Mouse (Mus musculus): ENCODE measurements at regions not wholly inside any gene's neighbourhood (a gene's known extent, or its start where the extent isn't known, plus 50 kb on each side); places are given as distances from the start of the nearest gene placed in this dataset.
"Not testable (repeated sequence)": the region's sequence is repeated elsewhere in the genome, so short reads cannot be mapped to it uniquely, and the experiment has no call there.

DNA sequence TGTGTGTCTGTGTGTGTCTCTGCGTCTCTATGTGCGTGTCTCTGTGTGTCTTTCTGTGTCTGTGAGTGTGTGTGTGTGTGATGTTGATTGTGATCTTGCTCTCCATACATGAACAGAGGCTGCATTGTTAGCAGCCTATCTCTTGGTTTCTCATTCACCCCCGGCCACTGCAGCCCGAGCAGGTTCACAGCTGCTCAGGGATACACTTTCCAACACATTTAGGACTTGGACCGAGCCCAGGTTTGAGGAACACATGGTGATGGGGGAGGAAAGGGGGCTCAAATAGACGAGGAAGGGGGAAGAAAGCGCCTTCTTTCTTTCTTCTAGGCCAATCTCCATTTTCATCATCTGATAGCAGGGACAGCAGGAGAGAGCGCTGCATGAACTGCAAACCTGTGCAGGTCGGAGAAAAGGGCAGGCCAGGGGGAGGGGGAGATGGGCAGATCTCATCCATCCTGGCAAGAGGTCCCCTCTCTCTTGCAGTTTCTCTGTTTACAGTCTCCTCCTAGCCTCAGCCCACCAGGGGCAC is 123.2 kb downstream of the Zfp36l1 start:
- no peak for DNase-seq

DNA sequence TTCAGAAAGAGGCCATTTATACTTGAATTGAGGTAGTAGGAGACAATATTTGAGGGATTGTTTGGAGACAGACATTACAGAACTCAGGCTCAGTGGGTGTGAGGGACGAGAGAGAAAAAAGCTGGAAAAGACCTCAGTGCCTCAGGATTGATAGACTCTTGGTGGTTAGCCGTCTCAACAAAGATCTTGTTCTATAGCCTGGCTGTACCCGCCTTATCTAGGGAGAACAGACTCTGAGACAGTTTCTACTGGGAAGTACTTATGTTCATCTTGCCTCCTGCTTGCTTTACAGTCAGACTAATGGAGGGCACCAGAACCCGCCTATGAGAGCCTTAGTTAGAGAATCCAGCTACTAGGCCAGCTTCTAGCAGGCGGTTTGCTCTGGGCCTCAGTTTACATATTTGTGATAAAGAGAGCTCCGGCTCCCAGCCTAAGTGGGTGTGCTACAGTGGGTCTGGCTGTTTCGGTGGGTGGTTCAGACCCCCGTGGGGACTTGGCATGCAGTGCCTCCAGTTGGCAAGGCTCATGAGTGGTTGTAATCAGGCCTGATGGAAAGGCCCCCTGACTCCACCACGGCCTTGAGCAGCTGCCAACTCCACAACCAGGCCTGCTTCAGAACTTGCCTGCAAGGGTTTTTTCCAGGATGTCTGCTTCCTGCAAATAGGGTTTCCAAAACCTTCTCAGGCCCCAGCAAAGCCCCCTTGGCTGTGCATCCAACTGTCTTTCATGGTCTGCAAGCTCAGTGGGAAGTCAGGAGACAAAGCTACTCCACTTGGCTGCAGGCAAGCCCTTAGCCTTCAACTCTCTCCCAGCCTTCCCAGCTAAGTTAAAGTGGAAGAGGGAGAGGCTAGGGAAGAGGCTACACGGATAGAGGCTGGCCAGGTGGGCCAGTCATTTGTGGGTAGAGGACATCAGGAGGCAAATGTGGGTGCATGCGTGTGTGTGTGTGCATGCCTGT is 124.1 kb downstream of the Zfp36l1 start:
- no peak for DNase-seq

DNA sequence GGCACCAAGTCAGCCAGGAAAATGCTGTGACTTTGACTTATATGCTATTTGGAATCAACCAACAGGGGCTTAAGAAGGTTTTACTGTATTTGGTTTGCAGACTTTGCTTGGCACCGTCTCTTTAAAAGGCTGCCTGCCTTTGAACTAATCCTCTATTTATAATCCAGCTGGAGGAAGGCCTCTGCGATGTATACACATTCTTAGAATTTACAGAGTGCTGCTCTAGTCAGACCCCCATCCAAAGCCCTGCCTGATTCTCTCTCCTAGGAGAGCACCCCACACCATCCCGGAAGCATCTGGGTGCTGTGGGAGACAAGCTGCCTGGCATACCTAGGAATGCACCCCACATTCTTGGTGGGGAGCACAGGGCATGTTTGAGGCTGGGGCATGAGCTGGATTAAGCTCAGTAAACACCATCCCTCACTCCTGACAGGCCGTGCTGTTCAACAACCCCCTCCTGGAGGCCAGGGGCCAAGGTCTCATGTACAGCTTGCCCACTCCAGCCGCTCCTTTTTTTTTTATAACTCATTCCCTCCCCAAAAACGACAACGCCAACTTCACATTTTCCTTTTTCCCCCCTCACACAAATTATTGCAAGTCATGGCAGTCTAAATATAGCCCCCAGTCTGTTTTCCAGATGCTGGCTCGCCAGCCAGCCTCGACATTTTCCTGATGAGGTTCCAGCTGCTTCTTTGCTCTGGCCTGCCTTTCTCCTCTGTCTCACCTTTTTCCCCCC is 126.4 kb downstream of the Zfp36l1 start:
- no peak for DNase-seq

DNA sequence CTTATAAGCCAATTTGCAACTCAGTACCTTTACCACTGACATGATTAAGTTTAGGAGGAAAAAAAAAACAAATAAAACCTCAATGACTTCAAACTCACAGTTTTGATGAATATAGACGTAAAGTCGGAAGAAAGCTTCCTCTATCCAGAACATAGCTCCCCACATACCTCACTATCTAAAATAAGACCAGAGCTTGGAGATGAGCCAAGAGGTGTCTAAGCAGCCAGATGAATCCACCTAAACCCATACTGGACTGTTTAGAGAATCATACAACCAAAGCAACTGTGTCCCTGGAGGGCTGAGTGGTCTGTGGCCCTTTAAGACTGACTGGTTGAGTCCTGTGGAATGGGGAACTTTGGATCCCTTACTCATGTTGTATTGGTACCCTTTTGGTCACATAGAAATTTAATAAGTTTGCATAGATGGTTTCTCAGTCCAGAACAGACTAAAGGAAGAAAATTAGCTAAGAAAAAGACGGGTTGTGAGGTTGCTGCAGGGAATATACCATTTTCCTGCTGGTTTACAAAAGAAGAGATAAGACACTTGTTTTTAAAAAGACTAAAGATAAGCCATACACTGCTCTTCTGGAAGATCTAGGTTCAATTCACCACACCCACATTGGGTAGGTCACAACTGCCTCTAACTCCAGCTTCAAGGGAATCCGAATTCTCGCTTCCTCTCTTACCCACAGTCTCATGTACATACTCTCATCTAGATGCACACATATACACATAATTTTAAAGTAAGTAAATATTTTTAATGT is 127.6 kb downstream of the Zfp36l1 start:
- DNase-seq = no peak

DNA sequence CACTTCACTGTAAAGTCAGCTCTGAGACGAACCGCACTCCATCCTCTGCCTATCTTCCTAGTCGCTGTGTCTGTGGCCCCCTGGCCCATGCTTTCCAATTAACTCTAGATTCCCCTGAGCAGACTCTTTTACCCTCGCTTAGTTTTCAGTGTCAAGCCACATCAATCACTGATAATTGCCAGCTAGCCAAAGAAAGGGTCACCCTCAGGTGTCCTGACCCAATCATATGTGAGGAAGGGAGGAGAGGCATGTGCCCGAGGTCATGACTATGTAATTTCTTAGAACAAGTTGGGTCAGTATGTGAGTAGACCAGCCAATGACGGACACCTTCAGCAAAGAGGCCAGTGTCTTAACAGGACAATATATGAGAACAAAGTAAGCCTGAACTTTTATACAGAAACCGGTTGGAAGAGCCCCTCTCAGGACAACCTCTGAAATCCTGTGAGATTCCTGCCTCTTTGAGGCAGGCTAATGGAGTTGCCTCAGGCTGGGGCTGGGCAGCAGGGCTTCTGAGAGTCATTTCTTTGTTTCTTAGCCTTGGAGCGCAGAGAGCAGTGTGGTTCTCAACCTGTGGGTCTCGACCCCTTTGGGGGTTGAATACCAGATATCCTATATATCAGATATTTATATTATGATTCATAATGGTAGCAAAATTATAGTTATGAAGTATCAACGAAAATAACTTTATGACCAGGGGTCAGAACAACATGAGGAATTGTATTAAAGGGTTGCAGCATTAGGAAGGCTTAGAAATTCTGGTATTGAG is 128.6 kb downstream of the Zfp36l1 start:
- DNase-seq = no peak

DNA sequence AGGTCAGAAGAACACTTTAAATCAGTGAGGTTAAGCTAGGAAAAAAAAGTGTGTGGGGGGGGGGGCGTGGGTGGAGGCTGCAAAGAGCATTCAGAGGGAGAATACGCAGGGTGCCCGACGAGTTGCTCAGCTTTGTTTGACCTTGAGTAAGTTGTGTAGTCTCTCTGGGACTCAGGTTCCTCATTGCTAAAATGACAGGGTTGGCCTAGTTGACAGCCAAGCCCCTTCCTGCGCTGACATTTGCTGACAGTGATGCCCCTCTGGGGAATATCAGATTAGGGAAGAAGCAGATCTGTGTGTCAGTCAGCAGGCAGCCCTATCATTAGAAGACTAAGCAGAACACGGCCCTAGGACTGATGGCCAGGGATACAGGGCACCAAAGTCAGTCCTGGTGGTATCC is 129.6 kb downstream of the Zfp36l1 start:
- DNase-seq = no peak

DNA sequence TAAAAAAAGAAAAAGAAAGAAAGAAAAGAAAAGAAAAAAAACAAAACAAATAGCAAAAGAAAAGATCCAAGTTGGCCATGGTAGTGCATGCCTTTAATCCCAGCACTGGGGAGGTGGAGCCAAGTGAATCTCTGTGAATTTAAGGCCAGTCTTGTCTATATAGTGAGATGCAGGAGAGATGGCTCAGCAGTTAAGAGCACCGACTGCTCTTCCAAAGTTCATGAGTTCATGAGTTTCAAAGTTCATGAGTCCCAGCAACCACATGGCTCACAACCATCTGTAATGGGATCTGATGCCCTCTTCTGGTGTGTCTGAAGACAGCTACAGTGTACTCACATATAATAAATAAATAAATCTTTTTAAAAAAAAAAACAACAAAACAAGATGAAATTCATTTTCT is 130.3 kb downstream of the Zfp36l1 start:
- DNase-seq = not testable (repeated sequence)

DNA sequence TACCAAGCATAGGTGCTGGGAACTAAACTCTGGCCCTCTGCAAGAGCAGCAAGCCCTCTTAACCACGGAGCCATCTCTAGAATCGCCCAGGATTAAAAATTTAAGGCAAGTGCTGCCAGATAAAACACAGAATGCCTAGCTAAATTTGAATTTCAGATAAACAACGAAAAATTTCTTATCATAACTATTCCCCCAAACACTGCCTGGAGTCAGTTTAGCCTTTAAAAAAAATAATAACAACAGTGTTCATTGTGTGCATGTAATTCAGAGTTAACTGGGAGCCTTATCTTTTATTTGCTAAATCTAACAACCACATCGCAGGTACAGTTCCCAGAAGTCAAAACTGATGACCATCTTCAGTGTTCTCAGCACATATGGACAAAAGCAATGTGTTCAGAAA is 132.1 kb downstream of the Zfp36l1 start:
- DNase-seq = no peak

DNA sequence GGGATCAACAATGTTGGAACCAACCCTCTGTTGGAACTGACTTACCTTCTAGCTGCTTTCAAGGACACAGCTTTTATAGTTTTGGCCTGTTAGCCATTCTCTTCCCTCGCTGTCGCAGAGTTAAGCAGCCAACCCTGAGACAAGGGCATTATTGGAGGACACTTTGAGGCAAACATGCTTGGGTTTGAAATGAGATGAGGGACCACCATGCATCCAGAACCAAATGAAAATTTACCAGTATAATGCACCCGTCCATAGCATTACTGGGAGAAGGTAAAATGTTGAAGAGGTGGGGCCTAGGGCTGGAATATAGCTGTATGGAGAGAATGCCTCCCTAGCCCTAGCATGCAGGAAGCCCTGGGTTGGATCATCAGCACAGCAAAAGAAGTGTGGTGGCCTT is 135.7 kb downstream of the Zfp36l1 start:
- no peak for DNase-seq

DNA sequence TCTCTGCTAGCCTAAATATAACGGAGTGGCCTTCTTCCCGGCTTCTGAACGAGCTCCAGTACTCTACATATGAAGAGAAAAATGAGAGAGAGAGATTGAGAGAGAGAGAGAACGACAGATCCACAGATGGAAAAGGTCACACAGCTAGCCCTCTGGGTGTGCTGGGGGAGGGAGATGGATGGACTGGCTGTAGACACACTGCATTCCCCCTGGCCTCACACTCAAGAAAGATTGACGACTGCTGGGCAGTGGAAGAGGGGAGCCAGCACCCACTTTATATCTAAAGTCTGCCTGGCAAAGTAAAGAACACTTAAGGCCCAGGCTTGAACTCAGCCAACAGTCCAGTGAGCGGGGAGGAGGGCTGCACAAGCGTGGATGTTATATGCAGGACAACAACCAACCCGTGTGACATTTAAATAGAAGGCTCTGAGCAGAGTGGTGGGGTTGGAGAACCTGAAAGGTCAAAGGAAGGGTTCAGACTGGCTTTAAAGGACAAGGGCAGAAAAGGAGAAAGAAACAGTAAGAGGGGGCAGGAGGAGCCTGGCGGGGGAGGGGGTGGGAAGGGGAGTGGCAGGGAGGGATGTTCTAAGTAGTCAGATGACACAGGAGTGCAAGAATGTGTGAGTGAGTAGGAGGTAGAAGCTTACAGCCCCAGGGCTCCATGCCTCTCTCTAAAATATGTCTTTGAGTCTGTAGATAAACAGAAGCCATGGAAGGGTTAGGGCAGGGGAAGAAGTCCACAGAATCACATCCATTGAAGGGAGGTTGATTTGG is 137.2 kb downstream of the Zfp36l1 start:
- no peak for DNase-seq

DNA sequence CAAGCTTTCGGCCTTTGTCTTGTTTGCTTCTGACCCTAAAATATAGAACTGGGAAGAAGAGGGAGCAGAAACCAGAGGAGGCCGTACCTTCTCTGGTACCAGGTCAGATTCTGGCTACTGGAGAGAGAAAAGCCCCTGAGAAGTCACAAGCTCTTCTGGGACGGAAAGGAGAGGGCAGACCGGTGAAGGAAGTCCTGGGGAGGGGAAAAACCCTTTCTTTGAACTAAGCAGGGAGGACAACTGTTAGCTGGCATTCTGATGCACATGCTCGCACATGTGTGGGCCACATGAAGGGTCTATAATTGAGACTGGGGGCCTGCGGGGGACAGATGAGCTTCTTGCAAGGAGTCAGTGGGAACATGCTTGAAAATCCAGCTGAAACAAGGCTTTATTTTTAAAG is 137.8 kb downstream of the Zfp36l1 start:
- DNase-seq = no peak

DNA sequence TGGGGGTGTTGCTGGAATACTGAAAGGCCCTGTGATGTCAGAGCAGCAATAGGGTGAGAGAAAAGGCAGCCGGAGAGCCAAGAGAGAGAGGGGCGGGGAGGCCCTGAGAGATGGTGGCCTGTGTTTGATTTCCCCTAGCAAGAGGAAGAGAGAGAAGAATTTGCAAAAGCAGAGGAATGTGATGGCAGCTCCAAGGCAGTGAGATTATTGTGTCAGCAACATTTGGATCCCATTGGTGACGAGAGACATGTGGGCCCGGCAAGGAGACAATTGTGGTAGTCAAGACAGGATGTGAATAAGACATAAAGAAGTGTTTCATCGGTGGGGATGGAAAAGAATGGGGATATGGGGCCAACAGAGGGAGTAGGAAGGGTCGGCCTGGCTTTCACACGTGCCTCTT is 138.3 kb downstream of the Zfp36l1 start:
- DNase-seq = no peak

DNA sequence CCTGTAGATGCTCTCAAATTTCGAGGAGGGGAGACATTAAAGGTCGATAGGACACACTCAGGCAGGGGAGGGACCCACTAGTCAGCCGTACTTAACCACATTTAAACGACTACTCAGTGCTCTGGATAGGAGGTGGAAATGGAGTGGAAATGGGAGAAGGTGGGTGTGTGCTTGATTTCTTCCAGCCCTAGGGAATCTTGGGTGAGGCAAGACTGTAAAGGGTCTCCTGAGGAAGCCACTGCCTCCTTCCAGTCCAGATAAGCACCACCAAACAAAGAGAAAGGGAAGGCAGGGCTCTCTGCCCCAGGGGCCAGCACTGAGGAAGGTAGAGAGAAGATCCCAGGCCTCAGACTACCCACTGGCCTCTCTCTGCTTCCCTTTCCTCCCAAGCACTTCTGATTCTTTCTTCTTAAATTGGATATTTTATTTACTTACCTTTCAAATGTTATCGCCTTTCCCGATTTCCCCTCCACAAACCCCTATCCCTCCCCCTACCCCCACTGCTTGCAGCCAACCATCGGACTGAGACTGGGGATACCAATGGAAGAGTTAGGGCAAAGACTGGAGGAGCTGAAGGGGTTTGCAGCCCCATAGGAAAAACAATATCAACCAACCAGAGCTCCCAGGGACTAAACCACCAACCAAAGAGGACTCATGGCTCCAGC is 139.1 kb downstream of the Zfp36l1 start:
- no peak for DNase-seq

DNA sequence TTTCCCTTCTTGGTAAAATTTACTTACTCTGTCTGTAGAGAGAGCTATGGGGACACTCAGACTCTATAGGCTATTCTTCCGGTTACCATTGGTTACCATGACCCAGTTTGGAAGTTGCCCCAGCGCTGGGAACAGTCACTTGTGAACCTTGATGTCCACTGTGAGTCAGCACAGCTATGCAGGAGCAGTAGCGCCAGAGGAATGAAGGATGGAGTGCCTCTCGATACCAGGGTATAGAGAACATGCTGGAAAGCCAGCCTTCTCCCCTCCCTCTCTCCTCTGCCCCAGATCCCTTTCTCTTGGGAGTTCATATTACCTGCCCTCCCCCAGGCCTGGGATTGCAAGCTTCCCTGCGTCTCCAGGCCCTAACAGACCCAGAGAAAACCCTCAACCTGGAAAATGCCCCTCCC is 141.8 kb downstream of the Zfp36l1 start:
- DNase-seq = no peak

DNA sequence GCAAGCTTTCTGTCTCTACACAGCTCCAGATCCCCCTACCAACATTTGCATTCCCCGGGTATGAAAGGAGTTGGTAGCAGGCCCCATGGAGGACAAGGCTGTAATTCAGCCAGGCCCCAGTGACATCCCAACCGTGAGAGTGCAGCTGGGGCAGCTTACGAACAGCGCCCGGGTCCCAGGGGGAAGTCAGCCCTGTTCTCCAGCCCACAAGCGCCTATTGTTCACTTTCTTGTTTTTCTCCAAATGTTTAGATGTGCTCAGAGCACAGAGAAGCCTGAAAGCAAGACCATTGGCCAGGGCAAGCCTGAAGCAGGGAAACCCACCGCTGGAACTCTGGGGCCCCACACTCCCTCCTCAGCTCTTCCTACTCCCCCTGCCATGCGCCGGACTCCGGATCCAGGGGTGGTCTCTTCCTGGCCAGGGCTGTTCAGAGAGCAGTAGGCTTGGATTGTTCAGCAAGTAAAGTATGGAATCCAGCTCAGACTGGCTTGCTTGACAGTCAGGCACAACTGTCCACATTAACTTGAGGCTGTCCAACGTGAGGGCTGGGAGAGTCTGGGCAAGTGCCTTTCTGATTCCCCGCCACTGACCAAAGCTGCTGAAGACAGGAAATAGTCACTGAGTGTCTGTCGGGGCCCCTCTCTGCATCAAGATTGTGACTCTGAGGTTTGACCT is 142.4 kb downstream of the Zfp36l1 start:
- no peak for DNase-seq

DNA sequence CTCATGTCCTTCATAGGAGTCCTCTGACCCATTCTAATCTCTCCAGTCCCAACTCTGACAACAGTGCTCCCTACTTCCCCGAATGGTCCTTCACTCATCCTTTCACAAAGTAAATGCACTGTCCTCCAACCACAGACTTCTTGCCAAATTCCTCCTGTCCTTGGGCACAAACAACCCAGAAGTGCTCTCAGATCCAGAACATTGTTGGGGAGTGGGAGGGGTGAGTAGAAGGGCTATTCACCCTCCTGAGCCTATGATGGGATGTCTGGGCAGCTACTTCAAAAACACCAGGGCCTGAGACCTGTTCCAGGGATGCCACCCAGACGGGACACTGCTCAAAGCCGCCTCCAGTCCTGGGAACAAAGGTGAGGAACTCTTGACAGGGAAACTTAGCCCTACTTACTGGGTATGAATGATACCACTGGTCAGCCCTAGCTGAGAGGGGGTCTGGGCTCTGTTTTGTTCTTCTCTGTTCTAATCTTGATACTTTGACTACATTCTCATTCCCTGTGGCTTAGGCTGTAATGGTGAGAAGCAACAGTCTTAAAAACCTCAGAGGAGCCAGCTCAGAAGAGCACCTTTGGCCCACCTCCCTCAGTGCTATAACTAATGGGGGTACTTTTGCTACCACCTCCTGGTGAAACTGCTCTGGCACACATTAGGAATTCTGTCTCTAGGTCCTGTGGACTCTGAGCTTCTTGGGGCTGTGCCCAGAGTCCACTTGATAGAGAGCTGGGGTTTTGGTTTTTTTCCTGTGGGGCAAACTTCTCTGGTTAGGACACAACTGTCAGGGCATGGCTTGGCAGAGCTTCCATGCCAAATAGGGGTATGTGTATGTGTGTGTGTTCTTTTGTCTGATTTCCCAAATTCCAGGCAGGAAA is 143.2 kb downstream of the Zfp36l1 start:
- DNase-seq = no peak

DNA sequence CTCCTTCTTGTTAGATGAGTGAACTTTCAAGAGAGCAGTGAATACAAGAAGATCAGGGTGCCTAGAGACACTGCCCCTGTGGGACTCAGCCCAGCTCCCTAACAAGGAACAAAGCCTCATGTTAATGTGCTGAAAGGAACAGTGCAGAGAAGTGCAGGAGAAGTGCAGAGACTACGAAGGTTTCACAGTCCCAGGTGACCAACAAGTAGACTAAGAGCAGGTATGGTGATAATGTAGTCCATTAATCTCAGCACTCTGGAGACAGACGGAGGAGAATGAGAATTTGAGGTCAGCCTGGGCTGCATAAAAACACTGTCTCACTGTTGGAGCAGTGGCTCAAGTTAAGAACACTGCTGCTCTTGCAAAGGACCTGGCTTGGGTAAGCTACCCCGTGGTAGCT is 144.1 kb downstream of the Zfp36l1 start:
- DNase-seq = no peak

DNA sequence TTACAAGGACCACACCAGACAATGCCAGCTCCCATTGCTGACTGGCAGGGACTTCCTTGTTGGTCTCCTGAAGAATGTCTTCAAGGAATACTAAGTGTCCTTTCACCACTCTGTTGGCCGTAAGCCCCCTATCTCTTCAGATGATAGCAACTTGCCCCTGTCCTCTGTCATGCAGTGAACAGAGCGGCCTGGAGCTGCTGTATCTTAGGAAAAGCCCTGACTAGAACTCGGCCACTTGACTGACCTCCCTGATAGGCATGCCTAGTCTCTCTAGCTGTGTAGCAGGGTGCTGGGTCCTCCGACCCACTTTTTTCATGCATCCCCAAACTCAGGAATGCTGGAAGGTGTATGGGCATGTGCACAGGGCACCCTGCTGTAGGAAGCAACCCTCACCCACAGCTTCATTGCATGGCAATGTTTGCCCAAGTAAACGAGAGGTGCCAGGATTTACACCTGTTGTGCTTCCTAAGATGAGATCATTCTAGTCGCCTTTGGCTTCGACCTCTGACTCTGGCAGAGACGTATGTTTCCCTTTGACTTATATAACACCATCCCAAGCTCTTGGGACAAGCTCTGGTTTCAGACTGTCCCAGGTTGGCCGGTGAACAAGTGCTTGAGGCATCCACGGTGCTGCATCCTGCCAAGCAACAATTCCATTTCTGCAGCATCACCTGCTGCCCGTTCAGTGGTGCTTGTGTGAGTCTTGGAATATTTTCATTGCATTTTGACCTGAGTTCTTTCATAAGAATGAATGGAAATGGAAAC is 145.1 kb downstream of the Zfp36l1 start:
- peak; percentile 18 for DNase-seq

All from cerebellum, adult 11 months (tissue).